Mouse (Mus musculus) stomach, postnatal 0 days (tissue): ENCODE results near the gene Rprd2.

Experiments
- CTCF ChIP-seq: IDR thresholded peaks from 2 replicates; pipeline ENCODE4 v1.5.1; 2016; ENCODE audit warnings: antibody characterized with exemption, low read depth, mild to moderate bottlenecking, moderate library complexity
- EP300 ChIP-seq: optimal IDR thresholded peaks from 2 replicates; pipeline ENCODE3; 2016; ENCODE audit warnings: antibody characterized with exemption

DNA sequence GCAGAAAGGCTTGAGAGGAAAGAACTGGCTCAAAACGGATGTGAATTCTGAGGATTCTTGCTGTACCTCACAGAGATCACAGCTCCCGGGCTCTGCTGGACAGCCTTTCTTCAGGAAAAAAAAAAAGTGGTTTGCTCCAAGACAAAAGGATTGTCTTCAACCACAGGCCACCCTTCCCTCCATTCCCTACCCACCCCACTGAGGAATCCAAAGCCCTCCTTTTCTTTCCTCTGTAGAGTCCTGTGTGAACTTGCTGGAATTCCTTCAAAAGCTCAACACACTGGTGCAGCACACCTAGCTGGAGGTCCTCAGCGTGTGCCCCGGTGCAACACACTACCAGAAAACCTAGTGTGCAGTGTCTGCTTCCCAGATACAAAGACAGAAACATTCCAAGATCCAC is 56.9 kb downstream of the Rprd2 start:
- TF ChIP-seq CTCF = no peak
- no peak for TF ChIP-seq EP300
